Mouse (Mus musculus): ENCODE results near the gene Gm21761. TPM values are rescaled to one million over a fixed set of nuclear protein-coding genes. Genes with fewer than 3 reads are reported as not detected.
"Not testable (repeated sequence)": the region's sequence is repeated elsewhere in the genome, so short reads cannot be mapped to it uniquely, and the experiment has no call there.

Gm21761 gene
- not detected in 2 replicates for polyA plus RNA-seq (2016; fragmentation: Nextera tagmentation; extraction: Ambion mirVana)

- not testable (repeated sequence) for H3K4me2 ChIP-seq; ATAC-seq (ENCODE audit: insufficient number of reproducible peaks, low FRiP score)
- 83% methylated on average over 1 of the region's 5 CpGs for WGBS
Measured at GRCm38 (mm10) chr13:119929172-119929571, at the start of gene Gm21761. TSS of gene Gm21761 (minus strand) at chr13:119929272.

GRCm38 (mm10) chr13:119969163-119969562 lies 40.1 kb upstream of the Gm21761 start:
- H3K4me1 ChIP-seq (replicated peaks); H3K27me3 ChIP-seq (replicated peaks); H3K9me3 ChIP-seq (replicated peaks); H3K4me2 ChIP-seq; H3K4me3 ChIP-seq; H3K36me3 ChIP-seq; H3K9ac ChIP-seq; ATAC-seq (ENCODE audit: insufficient number of reproducible peaks, low FRiP score); H3K27ac ChIP-seq (ENCODE audit: poor library complexity, severe bottlenecking): not testable (repeated sequence)
- no CpG with 5 or more reads among the region's 13 CpGs for WGBS

More at GRCm38 (mm10) chr13:119929172-119929571, at the start of gene Gm21761:
- not testable (repeated sequence) for H3K4me1 ChIP-seq (replicated peaks); H3K36me3 ChIP-seq; H3K27me3 ChIP-seq (replicated peaks); H3K9me3 ChIP-seq (replicated peaks); H3K9ac ChIP-seq; H3K4me3 ChIP-seq; H3K27ac ChIP-seq (ENCODE audit: poor library complexity, severe bottlenecking)

- WGBS, result no CpG with 5 or more reads among the region's 14 CpGs
- ATAC-seq (ENCODE audit: insufficient number of reproducible peaks, low FRiP score); H3K4me1 ChIP-seq (replicated peaks); H3K9me3 ChIP-seq (replicated peaks); H3K4me2 ChIP-seq; H3K9ac ChIP-seq; H3K27ac ChIP-seq (ENCODE audit: poor library complexity, severe bottlenecking); H3K27me3 ChIP-seq (replicated peaks); H3K4me3 ChIP-seq; H3K36me3 ChIP-seq: not testable (repeated sequence)
Measured at GRCm38 (mm10) chr13:119968193-119968592, 39.1 kb upstream of the Gm21761 start.

- ATAC-seq (ENCODE audit: insufficient number of reproducible peaks, low FRiP score); H3K36me3 ChIP-seq; H3K4me1 ChIP-seq (replicated peaks); H3K27ac ChIP-seq (ENCODE audit: poor library complexity, severe bottlenecking); H3K9ac ChIP-seq; H3K9me3 ChIP-seq (replicated peaks); H3K27me3 ChIP-seq (replicated peaks): not testable (repeated sequence)
- Histone ChIP-seq H3K4me2 (peak overlapping the region; percentile 52), H3K4me3 (peak overlapping the region; percentile 37)
- WGBS, result under 1% methylated on average over 21 of the region's 22 CpGs
Measured at GRCm38 (mm10) chr13:119965968-119966367, 36.9 kb upstream of the Gm21761 start.

- H3K4me3 ChIP-seq, result peak overlapping the region; percentile 37
- H3K4me2 ChIP-seq, result peak overlapping the region; percentile 56
- H3K9me3 ChIP-seq (replicated peaks); H3K9ac ChIP-seq; H3K4me1 ChIP-seq (replicated peaks); H3K27ac ChIP-seq (ENCODE audit: poor library complexity, severe bottlenecking); H3K27me3 ChIP-seq (replicated peaks); H3K36me3 ChIP-seq: not testable (repeated sequence)
- ATAC-seq (ENCODE audit: insufficient number of reproducible peaks, low FRiP score), result peak; percentile 82
- WGBS, result 0% methylated on average over 18 of the region's 34 CpGs
Measured at GRCm38 (mm10) chr13:119965302-119965952, 36.4 kb upstream of the Gm21761 start.

GRCm38 (mm10) chr13:119962856-119963255 lies 33.8 kb upstream of the Gm21761 start:
- not testable (repeated sequence) for H3K4me1 ChIP-seq (replicated peaks); H3K9me3 ChIP-seq (replicated peaks); H3K27ac ChIP-seq (ENCODE audit: poor library complexity, severe bottlenecking); ATAC-seq (ENCODE audit: insufficient number of reproducible peaks, low FRiP score); H3K27me3 ChIP-seq (replicated peaks); H3K4me2 ChIP-seq; H3K9ac ChIP-seq; H3K36me3 ChIP-seq; H3K4me3 ChIP-seq
- whole genome bisulfite sequencing, result no CpG with 5 or more reads among the region's 5 CpGs

- H3K9me3 ChIP-seq (replicated peaks); H3K4me2 ChIP-seq; H3K27ac ChIP-seq (ENCODE audit: poor library complexity, severe bottlenecking); H3K27me3 ChIP-seq (replicated peaks); H3K9ac ChIP-seq; ATAC-seq (ENCODE audit: insufficient number of reproducible peaks, low FRiP score); H3K4me1 ChIP-seq (replicated peaks); H3K36me3 ChIP-seq; H3K4me3 ChIP-seq: not testable (repeated sequence)
- WGBS, result no CpG with 5 or more reads among the region's 5 CpGs
Measured at GRCm38 (mm10) chr13:119955567-119955966, 26.5 kb upstream of the Gm21761 start.

GRCm38 (mm10) chr13:119955089-119955488 lies 26.0 kb upstream of the Gm21761 start:
- H3K4me3 ChIP-seq; H3K27ac ChIP-seq (ENCODE audit: poor library complexity, severe bottlenecking); ATAC-seq (ENCODE audit: insufficient number of reproducible peaks, low FRiP score); H3K27me3 ChIP-seq (replicated peaks); H3K4me2 ChIP-seq; H3K9ac ChIP-seq; H3K36me3 ChIP-seq; H3K4me1 ChIP-seq (replicated peaks); H3K9me3 ChIP-seq (replicated peaks): not testable (repeated sequence)
- WGBS, result 71% methylated on average over 2 of the region's 2 CpGs

- 62% methylated on average over 4 of the region's 6 CpGs for WGBS
- H3K9ac ChIP-seq; H3K9me3 ChIP-seq (replicated peaks): not testable (repeated sequence)
Measured at GRCm38 (mm10) chr13:119950706-119951105, 21.6 kb upstream of the Gm21761 start, which contains the start of gene B020031M17Rik. TSS of gene B020031M17Rik (minus strand) at chr13:119950806.

GRCm38 (mm10) chr13:119924597-119925340 lies 4.3 kb downstream of the Gm21761 start:
- not testable (repeated sequence) for H3K27ac ChIP-seq (ENCODE audit: poor library complexity, severe bottlenecking); H3K4me1 ChIP-seq (replicated peaks); H3K27me3 ChIP-seq (replicated peaks); ATAC-seq (ENCODE audit: insufficient number of reproducible peaks, low FRiP score); H3K9me3 ChIP-seq (replicated peaks); H3K4me2 ChIP-seq; H3K4me3 ChIP-seq; H3K36me3 ChIP-seq; H3K9ac ChIP-seq
- 66% methylated on average over 3 of the region's 3 CpGs for WGBS

More at GRCm38 (mm10) chr13:119950706-119951105, 21.6 kb upstream of the Gm21761 start, which contains the start of gene B020031M17Rik:
- not testable (repeated sequence) for H3K4me2 ChIP-seq; H3K4me1 ChIP-seq (replicated peaks); H3K36me3 ChIP-seq; ATAC-seq (ENCODE audit: insufficient number of reproducible peaks, low FRiP score); H3K4me3 ChIP-seq; H3K27me3 ChIP-seq (replicated peaks); H3K27ac ChIP-seq (ENCODE audit: poor library complexity, severe bottlenecking)

- H3K9me3 ChIP-seq (replicated peaks); H3K27me3 ChIP-seq (replicated peaks); H3K4me3 ChIP-seq; ATAC-seq (ENCODE audit: insufficient number of reproducible peaks, low FRiP score); H3K4me2 ChIP-seq; H3K9ac ChIP-seq; H3K4me1 ChIP-seq (replicated peaks); H3K27ac ChIP-seq (ENCODE audit: poor library complexity, severe bottlenecking); H3K36me3 ChIP-seq: not testable (repeated sequence)
- WGBS, result 72% methylated on average over 4 of the region's 5 CpGs
Measured at GRCm38 (mm10) chr13:119916966-119917722, 11.9 kb downstream of the Gm21761 start.
